Mouse (Mus musculus): ENCODE measurements at regions not wholly inside any gene's neighbourhood (a gene's known extent, or its start where the extent isn't known, plus 50 kb on each side); places are given as distances from the start of the nearest gene placed in this dataset.

DNA sequence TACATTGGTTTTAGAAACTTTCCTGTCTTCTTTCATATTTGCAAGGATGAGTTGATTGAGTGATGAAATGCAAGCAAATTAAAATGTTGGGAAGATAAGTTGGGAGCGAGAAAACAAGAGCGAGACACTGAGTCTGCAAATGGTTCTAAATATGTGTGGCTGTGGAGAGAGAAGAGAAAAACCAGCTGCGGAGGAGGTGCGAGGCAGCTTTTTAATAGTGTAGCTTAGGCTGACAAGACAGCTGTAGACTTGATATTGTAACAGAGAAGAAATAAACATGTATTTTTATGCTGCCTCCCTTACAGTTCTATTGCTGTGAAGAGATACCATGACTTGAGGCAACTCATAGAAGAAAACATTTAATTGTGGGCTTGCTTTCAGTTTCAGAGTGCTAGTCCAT lies 78.1 kb upstream of the Abi3bp start:
- no peaks in the 10 kb centered on the region for H3K27me3 ChIP-seq (ENCODE audit: control insufficient read depth, insufficient read depth, low read length)
- no peaks in the 10 kb centered on the region for H3K9me3 ChIP-seq (replicated peaks; ENCODE audit: control insufficient read depth, low read length)
- H3K4me1 ChIP-seq (ENCODE audit: control insufficient read depth, insufficient read depth, low read length): peaks cover 5% of the 10 kb centered on the region
- 84% methylated on average over 4 of the region's 4 CpGs for whole genome bisulfite sequencing
- no peak overlapping the region for H3K9ac ChIP-seq (ENCODE audit: low read length)
- no peak for ATAC-seq (ENCODE audit: insufficient read depth, low FRiP score)
- no peak overlapping the region for H3K27ac ChIP-seq (ENCODE audit: low read length)
- H3K4me3 ChIP-seq (replicated peaks; ENCODE audit: low read length): no peak overlapping the region
- no peak overlapping the region for H3K4me2 ChIP-seq (ENCODE audit: low read depth, low read length)
- H3K36me3 ChIP-seq (ENCODE audit: control insufficient read depth, insufficient read depth, low read length): no peaks in the 10 kb centered on the region

- Histone ChIP-seq H3K9me3 (replicated peaks; ENCODE audit: control insufficient read depth, low read length) (no peaks in the 10 kb centered on the region), H3K4me1 (ENCODE audit: control insufficient read depth, insufficient read depth, low read length) (no peaks in the 10 kb centered on the region), H3K27ac (ENCODE audit: low read length) (no peak overlapping the region), H3K4me2 (ENCODE audit: low read depth, low read length) (no peak overlapping the region), H3K36me3 (ENCODE audit: control insufficient read depth, insufficient read depth, low read length) (no peaks in the 10 kb centered on the region), H3K27me3 (ENCODE audit: control insufficient read depth, insufficient read depth, low read length) (no peaks in the 10 kb centered on the region), H3K4me3 (replicated peaks; ENCODE audit: low read length) (no peak overlapping the region), H3K9ac (ENCODE audit: low read length) (no peak overlapping the region)
- 48% methylated on average over 3 of the region's 3 CpGs for WGBS
- ATAC-seq (ENCODE audit: insufficient read depth, low FRiP score): no peak
Measured at GRCm38 (mm10) chr16:56423761-56424160, 53.9 kb upstream of the Abi3bp start.
